Mouse (Mus musculus) brain, adult 10 weeks (tissue): ENCODE measurements around the gene Dazap1. TPM values are rescaled to one million over a fixed set of nuclear protein-coding genes. Genes with fewer than 3 reads are reported as not detected.

Experiments
- polyA plus RNA-seq: library from polyadenylated mRNA; stranded (reverse); fragments of 350-450 nt; fragmentation: Illumina TruSeq; extraction: RNeasy Lipid Tissue Mini Kit (QIAGEN cat#74804); gene quantifications from one replicate; pipeline ENCODE4 v1.2.3, GENCODE M21; 2015; ENCODE audit warnings: low read depth, low replicate concordance

Gene Dazap1
- 59.3 TPM for polyA plus RNA-seq

GRCm38 (mm10) chr10:80260642-80261584 is at the start of gene Dazap1, which contains the start of gene Gamt:
Gene Dazap1 (plus strand): TSS chr10:80261486.
Gene Gamt (minus strand): TSS chr10:80261012.

GRCm38 (mm10) chr10:80226416-80227165 is 34.7 kb upstream of the Dazap1 start, which contains the start of gene Mum1:
Gene Mum1 (plus strand): TSS chr10:80226434.

GRCm38 (mm10) chr10:80248971-80249640 is 12.2 kb upstream of the Dazap1 start, which contains the start of gene Ndufs7:
Gene Ndufs7 (plus strand): TSS chr10:80249121.

GRCm38 (mm10) chr10:80292251-80293146 is 31.2 kb downstream of the Dazap1 start, which contains the start of gene Rps15:
Gene Rps15 (plus strand): TSS chr10:80292453.

GRCm38 (mm10) chr10:80295618-80296425 is 34.5 kb downstream of the Dazap1 start, which contains the start of gene Apc2:
Gene Apc2 (plus strand): TSS chr10:80295977.

GRCm38 (mm10) chr10:80320340-80320760 is 59.1 kb downstream of the Dazap1 start, which contains the start of gene 2310011J03Rik:
Gene 2310011J03Rik (minus strand): TSS chr10:80320537.

GRCm38 (mm10) chr10:80329273-80330081 is 68.2 kb downstream of the Dazap1 start, which contains the start of the genes Pcsk4 and Reep6:
Gene Pcsk4 (minus strand): TSS chr10:80329498.
Gene Reep6 (plus strand): TSS chr10:80329953.

Other genes starting within 250 kb of the Dazap1 start
- 3.5 TPM for gene Arhgap45, start 244.8 kb upstream of the Dazap1 start, polyA plus RNA-seq
- 134 TPM for gene Polr2e, start 221.7 kb upstream of the Dazap1 start, polyA plus RNA-seq
- gene Gpx4, start 214.3 kb upstream of the Dazap1 start, polyA plus RNA-seq = 889 TPM
- gene Sbno2, start 155.9 kb upstream of the Dazap1 start, polyA plus RNA-seq = 11.7 TPM
- gene Stk11, start 145.7 kb upstream of the Dazap1 start, polyA plus RNA-seq = 71.6 TPM
- gene Atp5d, start 122.9 kb upstream of the Dazap1 start, polyA plus RNA-seq = 443 TPM
- 231 TPM for gene Cbarp, start 120.7 kb upstream of the Dazap1 start, polyA plus RNA-seq
- gene Midn, start 113.2 kb upstream of the Dazap1 start, polyA plus RNA-seq = 29.1 TPM
- gene Cirbp, start 95.5 kb upstream of the Dazap1 start, polyA plus RNA-seq = 124 TPM
- gene 1600002K03Rik, start 88.5 kb upstream of the Dazap1 start, polyA plus RNA-seq = 10.3 TPM
- 4.6 TPM for gene Efna2, start 82.0 kb upstream of the Dazap1 start, polyA plus RNA-seq
- gene Mum1, start 35.1 kb upstream of the Dazap1 start, polyA plus RNA-seq = 25.9 TPM
- gene Ndufs7, start 12.4 kb upstream of the Dazap1 start, polyA plus RNA-seq = 264 TPM
- 26.5 TPM for gene Gamt, start 474 bp upstream of the Dazap1 start, polyA plus RNA-seq
- 2,153 TPM for gene Rps15, start 31.0 kb downstream of the Dazap1 start, polyA plus RNA-seq
- gene Apc2, start 34.5 kb downstream of the Dazap1 start, polyA plus RNA-seq = 48.2 TPM
- 50.9 TPM for gene 2310011J03Rik, start 59.1 kb downstream of the Dazap1 start, polyA plus RNA-seq
- 5.7 TPM for gene Pcsk4, start 68.0 kb downstream of the Dazap1 start, polyA plus RNA-seq
- 6.6 TPM for gene Reep6, start 68.5 kb downstream of the Dazap1 start, polyA plus RNA-seq
- 3.8 TPM for gene Adamtsl5, start 86.9 kb downstream of the Dazap1 start, polyA plus RNA-seq
- 18.6 TPM for gene Plk5, start 95.0 kb downstream of the Dazap1 start, polyA plus RNA-seq
- gene Mex3d, start 126.2 kb downstream of the Dazap1 start, polyA plus RNA-seq = 8.2 TPM
- gene Mbd3, start 138.1 kb downstream of the Dazap1 start, polyA plus RNA-seq = 143 TPM
- 727 TPM for gene Uqcr11, start 145.3 kb downstream of the Dazap1 start, polyA plus RNA-seq
- gene Tcf3, start 172.2 kb downstream of the Dazap1 start, polyA plus RNA-seq = 15.2 TPM
- 0.09 TPM for gene Onecut3, start 233.3 kb downstream of the Dazap1 start, polyA plus RNA-seq